Mouse (Mus musculus): ENCODE results near the gene Gm3336. TPM values are rescaled to one million over a fixed set of nuclear protein-coding genes. Genes with fewer than 3 reads are reported as not detected.
A peak's percentile ranks its signal among the peaks of the same experiment; 100 is the strongest.

The Gm3336 gene
- not detected in 2 replicates for polyA plus RNA-seq (2014; fragmentation: Nextera tagmentation; extraction: Ambion mirVana)

- Histone ChIP-seq H3K9ac (ENCODE audit: low read length) (no peak within 1 kb of the TSS), H3K27ac (replicated peaks in 1 of 2; ENCODE audit: control insufficient read depth in 1 of 2, insufficient read depth in 1 of 2, low read depth in 2 of 2, low read length in 2 of 2) (no peak within 1 kb of the TSS), H3K4me1 (ENCODE audit: control insufficient read depth in 2 of 2, insufficient read depth in 2 of 2, low read length in 2 of 2) (no peaks in the 10 kb centered on the region), H3K4me2 (ENCODE audit: low read length) (no peak within 1 kb of the TSS), H3K9me3 (ENCODE audit: control insufficient read depth, low read length) (no peaks in the 10 kb centered on the region), H3K27me3 (ENCODE audit: control insufficient read depth, insufficient read depth, low read length) (peaks cover 19% of the 10 kb centered on the region; the same call in 1 of the 2 replicates), H3K4me3 (ENCODE audit: control insufficient read depth in 1 of 2, insufficient read depth in 1 of 2, low read depth in 1 of 2, low read length in 2 of 2) (no peak within 1 kb of the TSS), H3K36me3 (ENCODE audit: control insufficient read depth, insufficient read depth, low read length) (no peaks in the 10 kb centered on the region)
- no peak for ATAC-seq (ENCODE audit: insufficient number of reproducible peaks, insufficient read depth, low FRiP score, low read depth)
- WGBS: 2% methylated on average over 19 of the region's 19 CpGs
Measured at GRCm38 (mm10) chr8:70718297-70718696, at the start of gene Gm3336. TSS of gene Gm3336 (plus strand) at chr8:70718543.

GRCm38 (mm10) chr8:70671615-70672324, 46.6 kb upstream of the Gm3336 start:
- Histone ChIP-seq H3K4me2 (ENCODE audit: low read length) (no peak overlapping the region), H3K27me3 (ENCODE audit: control insufficient read depth, insufficient read depth, low read length) (no peaks in the 10 kb centered on the region), H3K4me3 (ENCODE audit: control insufficient read depth in 1 of 2, insufficient read depth in 1 of 2, low read depth in 1 of 2, low read length in 2 of 2) (no peak overlapping the region), H3K9ac (ENCODE audit: low read length) (no peak overlapping the region; the same call in 1 of the 2 replicates), H3K36me3 (ENCODE audit: control insufficient read depth, insufficient read depth, low read length) (0 out of 2 replicates have a peak, but pooled peaks cover 7% of the 10 kb centered on the region), H3K4me1 (ENCODE audit: control insufficient read depth in 2 of 2, insufficient read depth in 2 of 2, low read length in 2 of 2) (peaks cover 9 to 18% of the 10 kb centered on the region in 2 experiments), H3K27ac (replicated peaks in 1 of 2; ENCODE audit: control insufficient read depth in 1 of 2, insufficient read depth in 1 of 2, low read depth in 2 of 2, low read length in 2 of 2) (peak overlapping the region in 1 of 2 experiments; percentile 27; a peak in 1 of 4 replicates), H3K9me3 (ENCODE audit: control insufficient read depth, low read length) (no peaks in the 10 kb centered on the region)
- no peak for ATAC-seq (ENCODE audit: insufficient number of reproducible peaks, insufficient read depth, low FRiP score, low read depth)
- 58% methylated on average over 10 of the region's 10 CpGs for WGBS

GRCm38 (mm10) chr8:70672325-70673078, 45.8 kb upstream of the Gm3336 start:
- peak overlapping the region; percentile 57 for H3K4me2 ChIP-seq (ENCODE audit: low read length)
- peak overlapping the region; percentile 10 to 49; a peak in 3 of 4 replicates for H3K27ac ChIP-seq (replicated peaks in 1 of 2; ENCODE audit: control insufficient read depth in 1 of 2, insufficient read depth in 1 of 2, low read depth in 2 of 2, low read length in 2 of 2)
- no peaks in the 10 kb centered on the region for H3K9me3 ChIP-seq (ENCODE audit: control insufficient read depth, low read length)
- H3K36me3 ChIP-seq (ENCODE audit: control insufficient read depth, insufficient read depth, low read length): 0 out of 2 replicates have a peak, but pooled peaks cover 7% of the 10 kb centered on the region
- H3K4me1 ChIP-seq (ENCODE audit: control insufficient read depth in 2 of 2, insufficient read depth in 2 of 2, low read length in 2 of 2): peaks cover 9 to 18% of the 10 kb centered on the region in 2 experiments
- peak overlapping the region; percentile 27 to 73 for H3K4me3 ChIP-seq (ENCODE audit: control insufficient read depth in 1 of 2, insufficient read depth in 1 of 2, low read depth in 1 of 2, low read length in 2 of 2)
- H3K9ac ChIP-seq (ENCODE audit: low read length): peak overlapping the region; percentile 66
- WGBS: 36% methylated on average over 19 of the region's 19 CpGs
- no peaks in the 10 kb centered on the region for H3K27me3 ChIP-seq (ENCODE audit: control insufficient read depth, insufficient read depth, low read length)
- peak; percentile 2; the same call in 1 of the 2 replicates for ATAC-seq (ENCODE audit: insufficient number of reproducible peaks, insufficient read depth, low FRiP score, low read depth)

GRCm38 (mm10) chr8:70673079-70673856, 45.1 kb upstream of the Gm3336 start, which contains the start of gene Lsm4:
TSS of gene Lsm4 (plus strand) at chr8:70673248.
- WGBS: under 1% methylated on average over 60 of the region's 60 CpGs
- Histone ChIP-seq H3K4me3 (ENCODE audit: control insufficient read depth in 1 of 2, insufficient read depth in 1 of 2, low read depth in 1 of 2, low read length in 2 of 2) (peak within 1 kb of the TSS; percentile 73 to 79), H3K4me2 (ENCODE audit: low read length) (peak within 1 kb of the TSS; percentile 76), H3K27ac (replicated peaks in 1 of 2; ENCODE audit: control insufficient read depth in 1 of 2, insufficient read depth in 1 of 2, low read depth in 2 of 2, low read length in 2 of 2) (peak within 1 kb of the TSS; percentile 96 to 97), H3K27me3 (ENCODE audit: control insufficient read depth, insufficient read depth, low read length) (no peaks in the 10 kb centered on the region), H3K9ac (ENCODE audit: low read length) (peak within 1 kb of the TSS; percentile 78), H3K4me1 (ENCODE audit: control insufficient read depth in 2 of 2, insufficient read depth in 2 of 2, low read length in 2 of 2) (peaks cover 9 to 18% of the 10 kb centered on the region in 2 experiments), H3K36me3 (ENCODE audit: control insufficient read depth, insufficient read depth, low read length) (peaks cover 14% of the 10 kb centered on the region), H3K9me3 (ENCODE audit: control insufficient read depth, low read length) (no peaks in the 10 kb centered on the region)
- peak; percentile 95 for ATAC-seq (ENCODE audit: insufficient number of reproducible peaks, insufficient read depth, low FRiP score, low read depth)

- H3K27me3 ChIP-seq (ENCODE audit: control insufficient read depth, insufficient read depth, low read length): no peaks in the 10 kb centered on the region
- peaks cover 9 to 18% of the 10 kb centered on the region in 2 experiments for H3K4me1 ChIP-seq (ENCODE audit: control insufficient read depth in 2 of 2, insufficient read depth in 2 of 2, low read length in 2 of 2)
- peak overlapping the region; percentile 76 for H3K4me2 ChIP-seq (ENCODE audit: low read length)
- H3K9me3 ChIP-seq (ENCODE audit: control insufficient read depth, low read length): no peaks in the 10 kb centered on the region
- H3K27ac ChIP-seq (replicated peaks in 1 of 2; ENCODE audit: control insufficient read depth in 1 of 2, insufficient read depth in 1 of 2, low read depth in 2 of 2, low read length in 2 of 2): peak overlapping the region; percentile 96 to 97
- H3K4me3 ChIP-seq (ENCODE audit: control insufficient read depth in 1 of 2, insufficient read depth in 1 of 2, low read depth in 1 of 2, low read length in 2 of 2): peak overlapping the region; percentile 73 to 79; a peak in 3 of 4 replicates
- H3K36me3 ChIP-seq (ENCODE audit: control insufficient read depth, insufficient read depth, low read length): peaks cover 22% of the 10 kb centered on the region
- 86% methylated on average over 3 of the region's 3 CpGs for WGBS
- ATAC-seq (ENCODE audit: insufficient number of reproducible peaks, insufficient read depth, low FRiP score, low read depth): no peak
- peak overlapping the region; percentile 78 for H3K9ac ChIP-seq (ENCODE audit: low read length)
Measured at GRCm38 (mm10) chr8:70674109-70674508, 44.2 kb upstream of the Gm3336 start.

GRCm38 (mm10) chr8:70674716-70675115, 43.6 kb upstream of the Gm3336 start:
- H3K4me1 ChIP-seq (ENCODE audit: control insufficient read depth in 2 of 2, insufficient read depth in 2 of 2, low read length in 2 of 2): peaks cover 9 to 21% of the 10 kb centered on the region in 2 experiments
- H3K27me3 ChIP-seq (ENCODE audit: control insufficient read depth, insufficient read depth, low read length): no peaks in the 10 kb centered on the region
- H3K27ac ChIP-seq (replicated peaks in 1 of 2; ENCODE audit: control insufficient read depth in 1 of 2, insufficient read depth in 1 of 2, low read depth in 2 of 2, low read length in 2 of 2): peak overlapping the region in 1 of 2 experiments; percentile 96; a peak in 1 of 4 replicates
- H3K9ac ChIP-seq (ENCODE audit: low read length): no peak overlapping the region
- WGBS: 86% methylated on average over 4 of the region's 4 CpGs
- no peak overlapping the region for H3K4me2 ChIP-seq (ENCODE audit: low read length)
- H3K9me3 ChIP-seq (ENCODE audit: control insufficient read depth, low read length): no peaks in the 10 kb centered on the region
- peaks cover 28% of the 10 kb centered on the region for H3K36me3 ChIP-seq (ENCODE audit: control insufficient read depth, insufficient read depth, low read length)
- no peak overlapping the region for H3K4me3 ChIP-seq (ENCODE audit: control insufficient read depth in 1 of 2, insufficient read depth in 1 of 2, low read depth in 1 of 2, low read length in 2 of 2)
- ATAC-seq (ENCODE audit: insufficient number of reproducible peaks, insufficient read depth, low FRiP score, low read depth): no peak

- H3K27ac ChIP-seq (replicated peaks in 1 of 2; ENCODE audit: control insufficient read depth in 1 of 2, insufficient read depth in 1 of 2, low read depth in 2 of 2, low read length in 2 of 2): no peak overlapping the region
- no peak overlapping the region for H3K9ac ChIP-seq (ENCODE audit: low read length)
- H3K4me3 ChIP-seq (ENCODE audit: control insufficient read depth in 1 of 2, insufficient read depth in 1 of 2, low read depth in 1 of 2, low read length in 2 of 2): no peak overlapping the region
- H3K4me1 ChIP-seq (ENCODE audit: control insufficient read depth in 2 of 2, insufficient read depth in 2 of 2, low read length in 2 of 2): peaks cover 9 to 23% of the 10 kb centered on the region in 2 experiments
- H3K9me3 ChIP-seq (ENCODE audit: control insufficient read depth, low read length): no peaks in the 10 kb centered on the region
- ATAC-seq (ENCODE audit: insufficient number of reproducible peaks, insufficient read depth, low FRiP score, low read depth): no peak
- H3K36me3 ChIP-seq (ENCODE audit: control insufficient read depth, insufficient read depth, low read length): peaks cover 31% of the 10 kb centered on the region
- H3K27me3 ChIP-seq (ENCODE audit: control insufficient read depth, insufficient read depth, low read length): no peaks in the 10 kb centered on the region
- no peak overlapping the region for H3K4me2 ChIP-seq (ENCODE audit: low read length)
- 73% methylated on average over 1 of the region's 1 CpGs for WGBS
Measured at GRCm38 (mm10) chr8:70675336-70675735, 43.0 kb upstream of the Gm3336 start.

All from heart, embryonic 14.5 days (tissue).